Mouse (Mus musculus) layer of hippocampus, adult 18-20 months (tissue): Measurements from ENCODE around the gene Ctla4. TPM values are rescaled to one million over a fixed set of nuclear protein-coding genes. Genes with fewer than 3 reads are reported as not detected.

ENCODE experiments used
- DNase-seq, 2 experiments: peaks; one replicate each; pipeline ENCODE4 v3.0.0; 2022; ENCODE audit warnings: low spot score in 2 of 2
- total RNA-seq, 2 experiments: library from RNA; stranded (reverse); gene quantifications; 2 replicates each; pipeline ENCODE4 v1.2.3; 2021

The Ctla4 gene
- total RNA-seq, 2 experiments from 2014 or later: not detected

DNA sequence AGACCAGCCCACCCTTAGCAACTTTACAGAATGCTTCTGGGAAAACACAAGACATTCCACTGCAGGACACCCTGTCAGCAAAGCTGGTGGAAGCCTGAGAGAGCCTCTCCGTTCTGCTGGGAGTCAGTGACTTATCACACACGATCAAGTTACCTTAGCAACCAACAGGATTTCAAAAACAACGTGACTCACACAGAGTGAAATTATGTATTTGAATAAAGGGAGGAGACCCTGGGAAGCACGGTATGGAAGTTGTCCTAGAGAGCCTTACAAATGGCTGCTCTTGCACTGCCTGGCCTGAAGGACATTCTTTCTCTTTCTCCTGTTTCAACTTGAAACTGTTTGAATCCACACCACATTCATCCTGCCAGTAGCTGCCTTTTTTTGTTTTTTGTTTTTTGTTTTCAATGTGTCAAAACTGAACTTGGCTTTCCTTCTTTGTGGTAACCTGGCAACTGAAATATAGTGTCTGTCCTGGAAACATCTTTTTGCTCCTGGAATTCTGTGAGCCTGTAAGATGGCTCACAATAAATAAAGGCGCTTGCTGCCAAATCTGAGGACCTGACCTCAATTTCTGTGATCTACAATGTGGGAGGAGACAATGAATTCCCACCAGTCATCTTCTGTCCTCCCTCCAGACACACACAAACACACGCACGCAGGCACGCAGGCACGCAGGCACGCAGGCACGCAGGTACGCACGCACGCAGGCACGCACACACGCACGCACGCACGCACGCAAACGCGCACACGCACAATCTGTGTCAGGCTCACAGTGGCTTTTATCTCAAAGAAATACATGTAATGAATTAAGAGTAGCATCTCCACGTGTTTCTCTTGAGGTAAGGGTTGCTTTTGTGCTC is 33.9 kb downstream of the Ctla4 start:
- DNase-seq: peak in 1 of 2 experiments; percentile 43

DNA sequence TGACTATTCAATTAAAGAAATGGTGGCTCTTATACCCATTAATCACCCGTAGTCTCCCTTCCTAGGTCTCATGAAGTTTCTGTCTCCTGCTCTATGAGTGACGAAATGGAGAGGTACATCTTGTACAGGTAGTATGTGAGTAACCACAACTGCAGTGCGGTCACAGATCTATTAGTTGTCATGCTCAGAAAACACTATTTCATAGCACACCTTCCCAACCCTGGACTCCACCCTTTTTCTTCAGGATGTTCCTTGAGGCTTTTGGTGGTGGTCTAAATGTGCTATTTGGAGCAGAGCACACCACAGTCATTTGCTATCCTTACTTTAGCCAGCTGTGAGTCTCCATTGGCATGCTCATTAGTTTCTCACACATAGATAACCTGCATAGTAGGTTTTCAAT is 42.2 kb downstream of the Ctla4 start:
- no peak for DNase-seq

DNA sequence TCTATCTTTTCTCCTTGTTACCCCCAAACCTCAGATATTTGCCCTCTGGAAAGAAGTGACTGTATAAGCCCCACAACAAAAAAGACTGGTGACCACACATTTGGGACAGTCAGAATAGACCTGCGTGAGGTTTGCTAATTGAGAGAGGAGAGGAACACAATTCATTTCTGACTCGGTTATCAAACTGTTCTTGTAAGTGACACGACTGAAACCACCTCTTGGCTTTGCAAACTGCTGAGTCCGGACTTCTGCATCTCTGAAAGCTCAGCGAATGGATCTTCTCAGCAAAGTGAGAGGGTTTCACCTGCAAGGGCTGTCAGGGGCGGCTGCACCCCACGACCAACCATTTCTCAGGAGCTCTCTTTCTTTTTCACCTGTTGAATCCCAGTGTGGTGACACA is 43.6 kb downstream of the Ctla4 start:
- DNase-seq: no peak

DNA sequence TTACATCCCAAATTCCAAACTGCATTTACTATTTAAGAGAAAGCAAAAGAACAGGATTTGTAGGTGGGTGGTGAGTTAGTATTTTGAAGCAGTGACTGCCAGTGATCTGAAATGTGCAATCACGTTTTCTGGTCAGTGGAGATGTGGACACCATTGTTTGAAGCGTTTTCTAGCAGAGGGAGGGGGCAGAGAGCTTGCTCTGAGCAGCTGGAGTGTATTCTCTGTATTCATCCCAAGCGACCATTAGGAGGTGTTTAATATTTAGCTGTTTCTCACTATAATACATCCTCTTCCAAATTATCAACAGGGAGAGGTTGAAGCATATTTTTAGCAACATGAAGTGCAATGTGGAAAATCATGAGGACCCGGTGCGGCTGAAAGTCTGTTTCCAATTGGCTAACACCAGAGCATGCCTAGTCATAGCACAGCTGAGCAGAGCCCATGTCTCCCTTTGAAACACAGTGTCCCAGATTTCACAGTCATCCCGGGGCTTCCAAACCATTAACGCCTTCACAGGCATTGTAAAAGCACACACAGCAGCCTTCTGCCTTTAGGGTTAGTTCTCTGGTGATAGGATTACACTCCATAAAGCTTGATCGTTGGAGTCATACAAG is 49.3 kb downstream of the Ctla4 start:
- peak in 1 of 2 experiments; percentile 59 for DNase-seq

DNA sequence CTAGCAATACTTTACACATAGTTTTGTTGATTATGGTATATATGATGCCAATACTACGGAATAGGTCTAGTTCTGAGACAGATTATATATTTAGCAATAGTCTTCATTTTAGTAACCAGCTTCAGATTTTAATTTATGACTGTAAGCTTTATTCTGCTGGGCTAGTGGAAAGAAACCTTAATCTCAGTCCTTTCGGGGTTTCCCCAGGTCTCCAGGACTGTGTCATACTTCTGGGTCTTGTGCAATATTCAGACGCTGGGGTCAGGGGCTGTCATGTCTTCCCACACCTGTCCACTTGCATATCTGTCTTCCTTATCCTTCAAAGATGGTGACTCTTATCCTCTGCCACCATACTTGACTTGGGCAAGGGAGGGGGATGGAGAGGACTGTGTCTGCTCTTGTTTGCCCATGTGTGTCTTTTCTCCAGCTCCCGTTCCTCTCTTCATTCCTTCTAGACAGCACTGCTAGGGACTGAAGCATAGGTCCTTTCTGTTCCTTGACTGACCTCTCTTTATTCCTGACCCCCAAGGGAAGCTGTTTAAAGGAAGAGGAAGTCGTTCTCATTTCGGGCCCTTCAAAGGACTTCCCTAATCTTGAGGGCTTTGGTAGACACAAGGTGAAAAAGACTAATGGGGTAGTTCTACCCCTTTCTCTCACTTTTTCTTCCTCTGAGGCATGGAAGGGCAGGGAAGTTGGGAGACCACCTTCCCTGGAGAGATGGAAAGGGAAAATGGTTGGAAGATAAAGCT is 50.3 kb downstream of the Ctla4 start:
- no peak for DNase-seq

DNA sequence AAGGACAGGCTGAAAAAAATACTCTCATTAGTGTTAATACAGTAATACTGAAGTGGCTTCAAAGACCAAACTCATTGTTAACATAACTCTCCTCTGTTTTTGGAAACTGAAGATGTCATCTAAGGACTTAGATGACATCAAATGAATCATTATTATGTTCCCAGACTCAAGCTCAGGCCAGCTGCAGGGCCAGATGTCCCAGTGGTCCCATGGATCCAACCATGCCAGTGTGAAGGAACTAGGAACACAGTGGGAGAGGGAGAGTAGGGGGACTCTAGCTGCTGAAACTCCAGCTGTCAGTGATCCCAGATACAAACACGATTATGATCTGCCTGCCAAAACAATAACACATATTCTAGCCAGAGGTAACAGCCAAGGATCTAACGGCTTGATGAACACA is 51.5 kb downstream of the Ctla4 start:
- DNase-seq: no peak

DNA sequence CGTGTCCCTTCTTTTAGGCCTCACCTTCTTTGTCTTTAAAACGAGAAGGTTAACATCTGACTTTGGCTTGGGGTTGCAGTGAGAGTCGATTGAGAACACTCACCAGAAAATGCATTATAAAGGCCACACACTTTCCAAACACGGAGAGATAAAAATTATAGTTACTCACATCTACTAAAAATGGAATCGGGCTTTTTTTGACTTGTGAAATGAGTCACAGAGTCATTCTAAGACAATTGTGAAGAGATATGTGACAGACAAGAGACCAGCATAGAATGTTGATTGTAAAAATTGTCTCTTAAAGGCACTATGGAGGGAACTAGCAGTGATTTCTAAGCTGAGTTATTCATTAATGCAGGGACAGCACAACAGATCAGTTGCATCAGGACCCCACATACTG is 52.2 kb downstream of the Ctla4 start:
- DNase-seq: no peak

DNA sequence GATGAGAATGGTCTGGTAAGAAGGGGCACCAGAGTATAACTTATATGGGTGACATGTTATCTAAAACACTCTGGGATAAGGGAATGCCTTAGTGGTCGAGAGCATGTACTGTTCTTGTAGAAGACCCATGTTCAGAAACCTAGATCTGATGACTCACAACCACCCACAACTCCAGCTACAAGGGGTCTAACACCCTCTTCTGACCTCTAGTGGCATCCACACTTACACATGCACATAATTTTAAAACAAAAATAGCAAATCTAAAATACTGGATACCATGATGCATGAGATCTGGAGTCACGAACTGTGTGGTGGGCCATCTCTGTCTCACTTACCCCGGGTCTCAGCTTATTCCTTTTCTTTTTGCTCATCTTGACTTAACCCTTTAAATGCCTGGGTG is 53.2 kb downstream of the Ctla4 start:
- DNase-seq: no peak

DNA sequence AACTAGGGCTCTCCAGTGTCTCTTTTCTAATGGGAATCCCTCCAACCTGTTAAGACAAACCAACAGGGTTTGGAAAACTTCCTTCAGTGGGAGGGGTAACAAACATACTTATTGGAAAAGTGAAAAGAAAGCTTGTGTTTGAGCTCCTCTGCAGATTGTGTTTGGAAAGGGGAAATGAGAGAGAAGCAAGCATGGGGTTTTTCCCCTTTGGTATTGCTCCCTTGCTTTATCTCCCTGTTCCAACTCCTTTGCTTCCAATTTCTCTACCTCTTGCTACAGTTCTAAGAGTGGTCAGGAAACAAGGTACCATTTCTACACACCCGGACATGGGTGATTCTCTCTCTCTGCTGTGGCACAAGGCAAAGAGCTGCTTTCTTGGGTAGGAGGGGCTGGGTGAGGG is 53.8 kb downstream of the Ctla4 start:
- DNase-seq: no peak

DNA sequence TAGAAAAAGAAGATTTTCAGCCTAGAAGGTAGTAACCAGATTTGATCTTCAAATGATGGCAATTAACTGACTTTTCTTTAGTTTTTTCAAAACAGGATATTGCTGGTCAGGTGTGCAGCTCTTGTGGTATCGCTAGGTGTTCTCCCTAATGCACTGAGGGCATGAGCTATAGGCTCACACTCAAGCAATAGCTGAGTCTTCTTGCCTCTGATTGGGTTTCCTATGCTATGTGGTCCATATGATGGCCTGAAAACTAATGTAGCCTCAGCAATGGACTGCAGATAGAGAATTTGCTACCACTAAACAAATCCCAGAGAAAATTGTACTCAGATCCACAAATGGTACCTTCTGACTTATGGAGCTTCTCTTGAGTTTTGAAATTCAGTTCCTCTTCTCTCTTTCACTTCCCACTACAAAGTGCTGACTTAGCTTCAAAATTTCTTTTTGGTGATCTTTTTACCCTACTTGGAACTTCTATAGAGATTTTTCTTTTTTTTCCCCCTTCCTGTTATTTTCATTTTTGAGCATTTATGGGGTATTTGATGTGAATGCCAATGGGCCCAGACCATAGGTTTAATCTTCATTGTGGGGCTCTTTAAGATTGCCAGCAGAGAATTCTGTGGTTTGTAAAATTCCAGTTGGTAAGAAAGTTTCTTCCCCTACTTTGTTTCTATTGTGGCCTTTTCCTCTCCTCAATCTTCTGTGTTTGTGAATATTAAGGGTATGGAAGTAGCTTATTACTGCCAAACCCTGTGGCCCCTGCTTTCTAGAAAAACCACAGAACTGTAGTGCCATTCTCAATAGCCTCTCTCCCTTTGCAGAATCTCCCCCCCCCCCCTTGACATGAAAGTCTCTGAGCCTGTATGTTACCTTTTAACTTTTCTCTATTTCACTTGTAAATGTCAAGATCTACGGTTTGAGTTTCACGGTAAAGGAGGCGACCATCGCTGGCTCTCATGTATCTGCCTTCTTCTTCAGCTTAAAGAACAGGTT is 54.6 kb downstream of the Ctla4 start:
- no peak for DNase-seq

DNA sequence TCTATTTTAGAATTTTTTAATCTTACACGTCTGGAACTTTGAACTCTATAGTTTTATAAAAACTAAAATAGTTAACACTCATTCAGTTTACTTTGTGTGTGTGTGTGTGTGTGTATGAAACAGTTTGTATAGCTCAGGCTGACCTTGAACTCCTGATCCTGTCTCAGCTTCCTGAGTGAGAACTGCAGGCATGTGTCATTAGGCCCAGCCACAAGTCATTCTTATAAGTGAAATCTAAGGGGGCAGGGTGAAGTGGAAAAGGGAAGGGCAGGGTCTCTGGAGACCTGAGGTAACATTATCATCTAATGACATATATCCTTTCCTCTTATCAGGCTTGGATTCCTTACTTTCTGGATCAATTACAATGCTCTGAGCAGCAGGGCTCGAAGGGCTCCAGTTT is 56.1 kb downstream of the Ctla4 start:
- DNase-seq: no peak

DNA sequence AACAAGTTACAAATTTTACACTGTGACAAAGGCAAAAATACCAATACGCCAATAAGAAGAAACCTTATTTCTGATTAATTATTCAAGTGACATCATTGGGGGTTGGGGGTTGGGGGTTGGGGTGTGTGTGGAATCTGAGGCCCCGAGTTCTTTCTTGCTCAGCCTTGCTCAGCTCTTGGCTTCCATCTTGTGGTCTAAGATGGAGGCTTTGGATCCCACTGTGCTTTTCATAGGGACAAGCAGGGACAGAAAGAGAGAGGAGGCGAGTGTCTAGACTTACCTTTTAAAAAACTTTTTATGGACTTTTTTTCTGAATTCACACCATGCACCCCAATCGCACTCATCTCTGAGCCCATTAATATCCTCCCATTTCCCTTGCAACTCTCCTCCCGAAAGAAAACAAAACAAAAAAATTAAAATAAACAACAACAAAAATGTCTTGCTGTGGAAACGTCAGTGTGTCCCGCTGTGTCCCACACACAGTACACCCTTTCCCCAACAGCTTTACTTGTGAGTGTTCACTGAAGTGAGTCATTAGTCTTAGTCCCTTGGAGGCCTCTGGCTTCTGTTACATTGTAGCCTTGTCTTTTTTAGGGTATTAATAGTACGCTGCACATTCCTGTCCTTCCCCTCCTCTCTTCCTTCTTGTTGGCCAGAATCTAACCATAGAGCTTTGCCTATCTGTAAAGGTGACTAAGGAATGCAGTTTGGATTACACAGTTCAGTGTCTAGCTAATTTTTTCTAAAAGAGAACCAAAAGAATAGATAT is 59.0 kb downstream of the Ctla4 start:
- DNase-seq: no peak

DNA sequence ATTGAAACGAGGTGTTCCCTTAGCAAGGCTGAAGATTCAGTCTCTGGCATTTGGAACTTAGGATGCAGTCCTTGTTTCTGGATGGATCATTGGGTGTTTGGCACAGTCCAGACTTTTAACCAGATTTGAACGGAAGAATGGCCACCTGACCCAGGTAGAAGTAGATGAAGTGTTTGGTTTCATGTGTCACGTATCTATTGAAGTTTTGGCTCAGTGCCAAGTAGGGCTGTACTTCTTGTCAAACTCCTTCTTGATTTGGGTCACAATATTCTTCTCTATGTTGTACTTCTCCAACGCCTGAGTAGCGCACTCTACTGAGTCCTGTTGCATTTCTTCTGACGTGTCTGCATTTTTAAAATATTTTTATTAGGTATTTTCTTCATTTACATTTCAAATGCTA is 61.3 kb downstream of the Ctla4 start:
- DNase-seq: no peak

DNA sequence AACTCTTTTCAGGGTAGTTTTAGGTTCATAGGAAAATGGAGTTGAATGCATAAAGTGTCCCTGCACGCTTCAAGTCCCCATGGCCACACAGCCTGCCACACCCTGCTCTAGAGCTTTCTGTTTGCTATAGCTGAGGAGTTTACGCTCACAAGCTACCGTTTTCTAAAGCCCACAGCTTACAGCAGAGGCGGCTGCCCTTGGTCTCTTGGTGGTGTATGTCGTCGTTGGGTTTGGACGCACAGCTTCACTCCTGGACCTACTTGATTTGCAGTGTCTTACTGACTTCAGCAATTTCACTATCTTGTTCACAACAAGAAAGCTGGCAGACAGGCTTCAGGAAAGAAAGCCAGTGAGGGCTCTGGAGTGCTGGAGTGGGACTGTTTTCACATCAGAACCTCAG is 66.2 kb downstream of the Ctla4 start:
- no peak for DNase-seq

DNA sequence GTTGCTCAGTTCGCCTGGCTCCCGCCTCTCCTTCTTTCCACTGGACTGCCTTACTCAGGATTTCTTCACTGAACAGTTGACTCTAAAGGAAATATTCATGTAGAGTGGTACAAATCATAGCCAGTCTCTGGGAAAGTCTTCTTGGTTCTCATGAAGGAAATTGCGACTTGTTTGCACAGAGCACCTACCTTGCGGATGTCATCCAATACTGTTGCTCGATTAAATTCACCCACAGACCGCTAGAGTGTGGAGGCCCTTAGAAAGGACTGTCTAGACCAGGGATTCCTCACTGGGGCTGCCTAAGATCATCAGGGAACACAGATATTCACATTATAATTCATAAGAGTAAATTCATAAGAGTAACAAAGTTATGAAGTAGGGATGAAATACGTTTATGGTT is 66.9 kb downstream of the Ctla4 start:
- no peak for DNase-seq

DNA sequence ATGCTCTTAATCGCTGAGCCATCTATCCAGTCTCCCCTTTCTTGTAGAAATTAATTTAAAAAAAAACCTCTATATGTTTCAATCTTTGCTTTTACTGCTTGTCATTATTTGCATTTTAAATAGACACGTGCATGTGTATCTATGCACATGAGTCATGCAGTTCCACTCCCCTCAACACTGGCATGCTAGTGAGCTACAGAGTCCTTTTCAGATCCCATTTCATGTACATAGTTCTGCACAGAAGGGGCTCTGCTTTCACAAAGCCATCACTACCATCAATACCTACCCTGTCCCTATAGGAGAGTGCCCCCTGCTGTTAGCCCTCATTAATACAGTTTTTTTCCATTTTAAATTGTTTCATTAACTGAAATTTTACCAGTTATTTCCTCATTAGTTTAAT is 68.0 kb downstream of the Ctla4 start:
- peak in 1 of 2 experiments; percentile 28 for DNase-seq

DNA sequence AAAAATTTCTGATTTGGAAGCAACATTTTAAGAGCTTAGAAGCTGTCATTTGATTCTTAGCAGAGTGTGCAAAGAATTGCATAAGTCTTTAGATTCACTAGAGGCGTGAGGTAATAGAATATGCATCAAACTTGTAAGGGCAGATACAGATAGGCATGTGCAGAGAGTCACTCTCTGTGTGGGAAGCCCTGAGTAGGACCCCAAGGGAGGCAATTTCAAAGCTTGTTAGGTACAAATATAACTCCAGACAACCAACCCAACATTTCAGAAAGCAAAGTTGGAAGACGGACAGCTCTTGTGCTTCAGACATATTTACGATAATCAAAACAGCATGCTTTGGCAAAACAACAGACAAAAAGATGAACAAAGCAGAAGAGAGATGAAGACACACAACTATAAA is 68.4 kb downstream of the Ctla4 start:
- no peak for DNase-seq

DNA sequence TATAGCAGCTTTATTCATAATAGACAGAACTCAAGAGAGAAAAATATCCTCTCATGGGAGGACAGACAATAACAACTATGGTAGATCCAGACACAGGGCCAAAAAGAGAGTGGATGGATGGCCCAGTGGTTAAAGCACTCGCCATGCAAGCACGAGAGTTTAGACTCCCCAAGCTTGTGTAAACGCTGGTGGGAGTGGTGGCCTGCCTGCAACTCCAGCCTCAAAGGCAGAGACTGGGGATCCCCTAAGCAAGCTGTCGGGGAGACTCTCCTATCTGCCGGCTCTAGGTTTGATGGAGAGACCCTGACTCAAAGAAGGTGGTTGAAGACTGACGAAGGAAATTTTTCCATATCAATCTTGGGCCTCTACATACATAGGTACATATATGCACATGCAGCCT is 69.4 kb downstream of the Ctla4 start:
- DNase-seq: no peak

DNA sequence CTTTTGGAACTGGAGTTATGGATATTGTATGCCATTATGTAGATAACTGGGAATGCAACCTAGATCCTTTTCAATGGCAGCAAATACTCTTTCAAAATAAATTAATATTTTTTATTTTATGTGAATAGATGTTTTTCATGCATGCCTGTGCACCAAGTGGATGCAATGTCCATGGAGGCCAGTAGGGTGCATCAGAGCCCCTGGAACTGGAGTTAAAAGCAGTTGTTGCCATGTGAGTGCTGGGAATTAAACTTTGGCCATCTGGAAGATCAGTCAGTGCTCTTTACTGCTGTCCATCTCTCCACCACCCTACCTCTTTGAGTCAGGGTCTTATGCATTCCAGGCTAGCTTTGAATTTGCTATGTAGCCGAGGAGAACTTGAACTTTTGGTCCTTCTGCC is 71.5 kb downstream of the Ctla4 start:
- no peak for DNase-seq

DNA sequence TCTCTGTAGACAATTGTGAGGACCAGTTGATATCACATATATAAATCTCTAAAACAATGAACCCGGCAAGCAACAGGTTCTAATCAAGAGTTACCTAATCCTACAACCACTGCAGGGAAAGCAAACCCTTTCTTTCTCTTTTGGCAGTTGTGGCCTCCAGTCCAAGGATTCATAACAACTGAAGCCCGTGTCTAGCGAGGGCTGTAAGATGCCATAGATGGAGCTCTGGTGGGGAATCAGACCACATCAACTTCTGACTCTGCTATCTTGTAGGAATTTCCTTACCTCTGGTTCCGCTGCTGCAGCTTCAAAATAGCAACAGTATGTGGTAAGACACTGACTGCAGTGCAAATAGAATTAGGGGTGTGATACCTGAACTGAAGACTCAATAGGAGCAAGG is 72.4 kb downstream of the Ctla4 start:
- DNase-seq: no peak
